Mouse (Mus musculus) testis, adult 2 months (tissue): ENCODE data around the gene Kcnip2.

Source experiments
- CTCF ChIP-seq: fragments of 200-500 bp; IDR thresholded peaks from 2 replicates; pipeline ENCODE4 v1.5.1; 2012; ENCODE audit warnings: low read depth, mild to moderate bottlenecking, inconsistent platforms, low read length, moderate library complexity; ENCODE audit not compliant: control insufficient read depth, insufficient read depth, insufficient replicate concordance
- POLR2A ChIP-seq: fragments of 200-500 bp; IDR thresholded peaks from 2 replicates; pipeline ENCODE4 v1.6.1; 2012; ENCODE audit warnings: low read depth, mild to moderate bottlenecking, inconsistent platforms, low read length, moderate library complexity; ENCODE audit not compliant: control insufficient read depth

GRCm38 (mm10) chr19:45802702-45803101, 13.2 kb downstream of the Kcnip2 start:
- TF ChIP-seq CTCF (no peak), POLR2A (no peak)
